Mouse (Mus musculus): Measurements from ENCODE around the gene Cfap45. TPM values are rescaled to one million over a fixed set of nuclear protein-coding genes. Genes with fewer than 3 reads are reported as not detected.
A peak's percentile ranks its signal among the peaks of the same experiment; 100 is the strongest.

Gene Cfap45
- total RNA-seq, 2 experiments from 2014 or later, result 0.40 to 0.45 TPM

- DNase-seq, result peak; percentile 88
- intact Hi-C loops (cut with DNase I; ENCODE audit: low total_unique reads), result loop anchor here (2.0 kb wide), 1 partner anchor 77 kb away; no protein-coding TSS in a partner anchor
Observed at GRCm38 (mm10) chr1:172490261-172490661, 30.3 kb upstream of the Cfap45 start.

- intact Hi-C loops (cut with DNase I; ENCODE audit: low total_unique reads), result no loop called here
- no peak for DNase-seq
Observed at GRCm38 (mm10) chr1:172492047-172492446, 28.6 kb upstream of the Cfap45 start.

DNA sequence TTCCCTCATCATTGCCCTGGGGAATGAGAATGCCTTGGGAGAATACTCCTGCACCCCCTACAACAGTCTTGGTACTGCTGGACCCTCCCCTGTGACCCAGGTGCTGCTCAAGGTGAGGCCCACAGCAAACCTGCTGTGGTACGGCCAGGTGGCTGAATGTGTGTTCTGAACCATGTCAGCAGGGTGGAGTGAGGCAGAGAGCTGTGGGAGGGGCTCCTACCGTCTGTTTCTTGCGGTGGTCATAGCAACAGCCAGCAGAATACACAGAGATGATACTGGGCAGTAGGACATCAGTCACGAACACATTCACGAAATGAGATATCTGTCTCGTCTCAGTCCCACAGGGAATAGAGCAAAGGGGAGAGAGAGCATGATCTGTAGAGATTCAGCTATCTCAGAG is 27.1 kb upstream of the Cfap45 start:
- intact Hi-C loops (cut with DNase I; ENCODE audit: low total_unique reads), result no loop called here
- DNase-seq, result no peak

DNA sequence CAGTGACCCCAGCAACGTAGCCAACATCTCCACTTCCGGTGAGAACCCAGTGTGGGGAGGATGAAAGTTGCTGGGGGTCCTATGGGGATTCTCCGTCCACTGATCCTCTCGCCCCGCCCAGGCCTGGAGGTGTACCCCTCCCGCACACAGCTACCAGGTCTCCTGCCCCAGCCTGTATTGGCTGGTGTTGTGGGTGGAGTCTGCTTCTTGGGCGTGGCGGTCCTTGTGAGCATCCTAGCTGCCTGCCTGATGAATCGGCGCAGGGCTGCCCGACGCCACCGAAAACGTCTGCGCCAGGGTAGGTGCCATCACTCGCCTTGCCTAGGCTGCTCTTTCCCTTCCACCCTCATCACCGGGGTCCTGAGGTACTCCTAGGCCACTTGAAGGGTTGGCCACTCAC is 24.6 kb upstream of the Cfap45 start:
- DNase-seq, result no peak
- intact Hi-C loops (cut with DNase I; ENCODE audit: low total_unique reads), result no loop called here

GRCm38 (mm10) chr1:172497428-172497827 is 23.2 kb upstream of the Cfap45 start:
- DNase-seq, result no peak
- intact Hi-C loops (cut with DNase I; ENCODE audit: low total_unique reads), result no loop called here

- intact Hi-C loops (cut with DNase I; ENCODE audit: low total_unique reads), result no loop called here
- DNase-seq, result peak; percentile 86
Observed at GRCm38 (mm10) chr1:172499765-172500441, 20.7 kb upstream of the Cfap45 start, which contains the start of gene Tagln2. TSS of gene Tagln2 (plus strand) at chr1:172500047.

DNA sequence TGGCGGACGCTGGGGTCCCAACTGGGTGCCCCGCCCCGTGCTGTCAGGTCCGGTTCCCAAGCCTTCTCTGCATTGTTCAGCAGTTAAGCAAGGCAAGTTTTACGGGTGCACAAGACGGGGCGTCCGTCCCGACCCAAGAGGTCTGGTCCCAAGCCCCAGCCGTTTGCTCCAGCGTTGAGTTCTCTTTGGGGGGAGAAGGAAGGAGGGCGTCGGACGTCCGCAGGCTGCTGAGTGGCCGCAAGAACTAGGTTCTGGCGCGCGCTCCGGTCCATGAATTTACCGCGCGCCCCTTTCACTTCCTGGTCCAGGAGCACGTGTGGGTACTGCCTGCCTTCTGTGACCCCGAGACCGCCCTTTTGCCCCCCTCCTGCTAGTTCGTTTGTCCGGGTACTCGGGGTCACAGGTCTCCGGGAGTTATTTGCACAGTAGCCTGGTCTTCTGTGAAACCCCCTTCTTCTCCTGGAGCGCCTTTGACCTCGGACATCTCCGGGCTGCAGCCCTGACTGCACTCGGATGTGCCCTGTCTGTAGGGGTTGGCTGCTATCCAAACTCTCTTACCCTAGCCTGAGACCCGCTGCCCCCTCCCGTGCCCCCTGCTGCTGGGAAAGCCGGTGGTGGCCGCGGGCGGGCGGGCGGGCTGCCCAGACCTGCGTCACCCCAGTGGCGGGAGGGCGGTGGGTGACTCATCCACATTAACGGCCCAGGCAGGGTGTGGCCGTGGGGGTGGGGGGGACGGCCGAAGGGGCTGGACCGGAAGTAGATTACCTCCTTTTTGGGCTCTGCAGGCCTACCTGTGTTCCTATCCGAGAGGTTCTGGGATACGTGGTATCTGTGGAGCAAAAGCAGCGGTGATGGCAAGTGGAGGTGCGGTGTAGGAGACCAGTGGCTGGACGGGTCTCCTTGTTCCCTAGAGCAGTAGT is 19.9 kb upstream of the Cfap45 start:
- intact Hi-C loops (cut with DNase I; ENCODE audit: low total_unique reads), result no loop called here
- peak; percentile 76 for DNase-seq

DNA sequence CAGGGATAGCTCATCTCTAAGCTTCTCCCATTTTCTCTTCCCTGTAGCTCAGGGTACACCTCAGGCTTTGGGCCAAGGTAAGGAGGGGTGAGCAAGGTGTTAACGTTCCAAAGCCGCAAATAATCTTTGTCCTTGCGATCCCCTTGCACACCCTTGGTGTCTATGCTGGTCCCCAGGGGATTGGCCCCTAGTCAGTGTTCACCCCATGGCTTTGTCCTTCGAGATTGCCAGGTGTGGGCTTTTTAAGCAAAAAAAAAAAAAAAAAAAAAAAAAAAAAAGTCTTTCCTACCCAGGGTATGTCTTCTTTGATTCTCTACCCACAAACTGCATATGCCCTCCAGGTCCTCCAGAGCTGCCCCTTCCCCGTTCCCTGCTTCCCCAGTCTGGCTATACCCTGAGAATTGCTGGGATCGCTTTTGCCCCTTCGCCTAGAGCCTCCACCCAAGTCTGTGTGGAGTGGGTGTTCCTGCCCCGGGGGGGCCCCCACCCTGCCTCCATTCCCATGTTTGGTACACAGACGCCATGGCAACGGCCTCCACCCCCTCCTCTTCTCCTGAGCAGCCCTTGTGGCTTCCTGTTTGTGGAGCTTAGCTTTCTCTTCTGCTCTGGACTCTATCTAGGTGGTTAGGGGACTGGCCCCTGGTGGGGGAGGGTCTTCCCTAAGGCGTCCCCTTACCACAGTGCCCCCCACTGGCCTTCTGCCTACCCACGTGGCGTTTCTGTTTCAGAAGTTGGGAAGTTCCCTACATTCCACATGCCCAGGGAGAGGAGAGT is 19.0 kb upstream of the Cfap45 start:
- intact Hi-C loops (cut with DNase I; ENCODE audit: low total_unique reads), result no loop called here
- peak; percentile 80 for DNase-seq

DNA sequence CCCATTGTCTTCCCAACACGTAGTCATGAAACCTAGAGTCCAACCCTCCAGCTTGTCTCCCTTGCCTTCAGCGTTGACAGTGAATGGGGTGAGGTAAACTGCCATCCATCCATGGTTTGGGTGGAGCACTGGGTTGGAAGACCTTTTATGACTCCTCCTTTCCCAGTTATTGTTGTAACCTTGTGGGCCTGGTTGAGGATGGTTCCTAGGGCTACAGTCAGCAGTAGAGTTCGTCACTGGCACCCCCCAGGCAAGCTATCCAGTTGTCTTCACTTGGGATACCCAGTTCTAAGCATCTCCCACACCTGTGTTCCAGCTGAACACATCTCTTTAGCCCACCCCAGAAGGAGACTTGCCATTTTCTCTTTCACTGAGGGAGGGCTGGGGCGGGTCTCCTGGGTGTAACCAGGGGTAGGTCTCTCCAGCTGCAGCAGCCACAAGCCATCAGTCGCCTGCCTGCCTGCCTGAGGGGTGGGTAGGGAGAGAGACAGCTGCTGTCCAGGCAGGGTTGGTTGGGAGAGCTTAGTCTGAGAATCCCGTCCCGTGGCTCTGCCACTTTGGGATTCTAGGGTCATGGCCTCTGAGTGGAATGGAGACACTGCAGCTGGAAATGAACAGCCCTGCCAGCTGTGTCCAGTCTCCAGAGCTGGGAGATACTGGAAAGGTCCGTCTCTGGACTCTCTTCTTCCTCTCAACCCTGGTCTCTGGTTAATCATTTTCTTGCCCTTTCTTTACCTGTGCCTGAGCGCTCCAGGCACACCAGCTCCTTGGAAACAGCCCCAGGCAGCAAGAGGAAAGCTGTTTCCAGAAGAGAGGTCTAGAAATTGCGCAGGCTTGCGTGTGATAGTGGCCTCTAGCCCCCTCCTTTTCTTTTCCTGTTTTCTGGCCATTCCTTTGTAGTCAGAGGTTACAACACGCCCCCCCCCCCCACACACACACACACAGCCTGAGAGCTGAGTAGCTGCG is 18.2 kb upstream of the Cfap45 start:
- DNase-seq, result no peak
- intact Hi-C loops (cut with DNase I; ENCODE audit: low total_unique reads), result no loop called here

DNA sequence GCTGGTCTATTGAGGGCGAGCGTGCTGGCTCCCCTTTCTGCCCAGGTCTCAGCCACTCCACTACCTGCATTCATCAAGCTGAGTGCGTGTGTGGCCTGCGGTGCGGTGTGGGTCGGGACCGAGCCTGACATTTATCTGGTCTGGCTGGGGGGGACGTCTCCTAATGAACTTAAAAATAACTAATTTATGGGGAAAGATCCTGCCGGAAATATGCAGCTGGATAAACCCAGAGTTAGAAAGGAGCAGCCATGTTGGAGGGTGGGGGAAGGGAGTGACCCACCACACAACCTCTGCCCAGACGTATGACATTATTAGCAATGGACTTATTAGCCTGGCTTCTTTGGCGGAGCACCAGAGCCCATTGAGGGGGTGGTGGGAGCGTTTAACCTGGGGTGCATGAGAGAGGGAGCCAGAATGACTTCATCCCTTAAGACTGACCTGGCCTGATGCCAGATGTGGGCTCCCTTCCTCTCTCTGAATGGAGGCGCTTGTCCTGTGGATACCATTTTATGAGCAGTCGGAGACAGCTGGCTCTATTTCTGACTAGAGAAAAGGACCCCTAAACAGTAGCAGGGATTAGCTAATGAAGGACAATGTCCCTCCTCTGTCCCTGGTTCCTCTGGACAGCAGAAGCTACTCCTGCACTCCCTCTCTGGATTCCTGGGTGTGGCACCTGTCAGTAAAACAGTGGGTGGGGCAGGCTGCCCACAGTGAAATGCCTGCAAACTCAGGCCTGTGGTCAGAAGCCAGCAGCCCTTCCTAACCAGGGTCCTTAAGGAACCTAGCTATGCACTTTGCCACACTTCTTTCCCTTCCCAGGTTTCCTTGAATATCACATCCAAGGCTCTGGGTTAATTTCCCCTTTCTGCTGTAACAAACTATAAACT is 17.2 kb upstream of the Cfap45 start:
- DNase-seq, result peak; percentile 64
- intact Hi-C loops (cut with DNase I; ENCODE audit: low total_unique reads), result no loop called here

DNA sequence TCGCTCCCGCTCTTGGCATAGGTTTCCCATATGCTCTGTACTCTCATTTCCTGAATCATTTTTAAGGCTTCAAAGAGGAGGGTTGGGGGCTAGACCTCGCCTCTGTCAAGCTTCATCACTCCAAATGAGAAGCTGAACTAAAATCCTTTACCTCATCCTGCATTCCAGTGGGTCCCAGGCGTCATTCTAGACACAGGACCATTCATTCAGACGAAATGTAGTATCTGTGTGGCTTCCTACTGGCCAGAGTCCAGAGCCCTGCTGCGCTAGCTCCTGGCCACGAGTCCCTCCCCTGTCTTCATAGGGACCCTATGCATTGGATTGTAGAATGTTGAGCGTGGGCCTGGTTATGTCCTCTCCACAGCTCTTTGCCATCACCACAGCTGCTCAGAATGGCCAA is 15.8 kb upstream of the Cfap45 start:
- DNase-seq, result no peak
- intact Hi-C loops (cut with DNase I; ENCODE audit: low total_unique reads), result no loop called here

- no peak for DNase-seq
- intact Hi-C loops (cut with DNase I; ENCODE audit: low total_unique reads), result no loop called here
Observed at GRCm38 (mm10) chr1:172507001-172507400, 13.6 kb upstream of the Cfap45 start.

- DNase-seq, result no peak
- intact Hi-C loops (cut with DNase I; ENCODE audit: low total_unique reads), result no loop called here
Observed at GRCm38 (mm10) chr1:172507701-172508100, 12.9 kb upstream of the Cfap45 start.

DNA sequence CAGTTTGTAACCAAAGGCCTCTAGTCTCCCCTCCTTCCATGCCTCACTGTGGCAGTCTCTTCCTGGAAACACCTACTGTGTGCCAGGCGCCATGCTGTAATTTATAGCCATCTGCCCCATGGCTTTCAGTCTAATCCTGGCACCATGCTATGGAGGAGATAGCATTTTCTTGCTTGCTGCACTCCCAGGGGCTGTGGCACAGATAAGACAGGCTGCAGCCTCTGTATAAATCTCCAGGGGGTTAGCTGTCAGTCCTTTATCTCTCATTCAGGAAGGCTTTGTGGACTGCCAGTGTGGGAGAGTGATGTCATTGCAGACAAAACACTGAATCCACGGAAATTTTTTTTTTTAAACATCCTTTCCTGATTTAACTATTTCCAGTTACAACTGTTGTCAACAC is 12.4 kb upstream of the Cfap45 start:
- intact Hi-C loops (cut with DNase I; ENCODE audit: low total_unique reads), result no loop called here
- no peak for DNase-seq

- DNase-seq, result no peak
- intact Hi-C loops (cut with DNase I; ENCODE audit: low total_unique reads), result no loop called here
Observed at GRCm38 (mm10) chr1:172509235-172509634, 11.4 kb upstream of the Cfap45 start.

- no peak for DNase-seq
- intact Hi-C loops (cut with DNase I; ENCODE audit: low total_unique reads), result no loop called here
Observed at GRCm38 (mm10) chr1:172509983-172510382, 10.6 kb upstream of the Cfap45 start.

DNA sequence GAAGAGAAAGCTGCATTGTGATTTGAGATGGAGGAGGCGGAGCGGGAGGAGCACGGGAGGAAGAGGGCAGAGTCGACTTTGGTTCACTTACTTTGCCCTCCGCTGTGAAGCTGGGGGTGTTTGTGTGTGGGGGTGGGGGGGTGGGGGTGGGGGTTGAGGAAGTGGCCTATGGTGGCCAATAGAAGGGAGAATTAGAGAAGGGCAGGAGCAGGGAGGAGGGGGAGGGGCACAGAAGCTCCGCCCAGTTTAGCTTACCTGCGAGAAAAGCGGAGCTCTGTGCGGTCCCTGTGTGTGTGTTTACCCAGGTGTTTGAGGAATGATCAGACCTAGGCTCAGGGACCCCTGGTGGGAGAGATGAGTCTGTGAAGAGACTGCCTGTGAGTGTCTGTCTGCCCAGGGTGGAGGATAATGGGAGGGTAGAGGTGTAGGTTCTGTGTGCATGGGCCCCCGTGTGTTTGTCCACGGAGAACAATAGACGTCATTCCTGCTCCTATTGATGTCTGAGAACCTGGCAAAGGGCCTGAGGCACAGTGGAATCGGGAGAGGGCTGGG is 10.1 kb upstream of the Cfap45 start:
- DNase-seq, result no peak
- intact Hi-C loops (cut with DNase I; ENCODE audit: low total_unique reads), result no loop called here

DNA sequence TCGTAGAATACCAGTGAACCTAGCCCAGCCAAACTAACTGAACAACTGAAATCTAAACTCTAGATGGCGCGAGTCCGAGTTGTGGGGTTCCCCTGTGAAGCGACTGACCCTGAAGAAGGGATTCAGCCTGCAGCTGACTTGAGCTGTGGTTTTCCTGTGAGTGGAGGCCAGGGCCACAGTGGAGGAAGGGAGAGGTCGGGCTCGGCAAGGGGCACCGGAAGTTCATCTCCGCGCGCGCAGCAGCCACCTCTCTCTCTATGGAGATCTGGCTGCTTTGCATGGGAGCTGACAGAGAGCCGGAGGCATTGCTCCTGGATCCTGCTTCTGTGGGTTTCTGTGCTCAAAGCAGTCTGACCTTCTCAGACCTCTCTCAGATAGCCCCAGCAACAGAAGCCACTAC is 7.6 kb upstream of the Cfap45 start:
- DNase-seq, result peak; percentile 66
- intact Hi-C loops (cut with DNase I; ENCODE audit: low total_unique reads), result no loop called here
